Mouse (Mus musculus) ES-E14 (cell line): ENCODE measurements around the gene Smc1a.

ENCODE experiments used
- CHD2 ChIP-seq: IDR thresholded peaks from 2 replicates; pipeline ENCODE4 v1.6.1; 2014; ENCODE audit warnings: mild to moderate bottlenecking, low read depth, low read length, inconsistent platforms
- HCFC1 ChIP-seq: IDR thresholded peaks from 2 replicates; pipeline ENCODE4 v1.6.1; 2012; ENCODE audit warnings: low read length, inconsistent platforms, borderline replicate concordance; ENCODE audit not compliant: insufficient read depth
- MAFK ChIP-seq: IDR thresholded peaks from 2 replicates; pipeline ENCODE4 v1.6.1; 2014; ENCODE audit warnings: mild to moderate bottlenecking, low read depth, low read length, inconsistent platforms; ENCODE audit not compliant: insufficient read depth
- ZC3H11A ChIP-seq: IDR thresholded peaks from 2 replicates; pipeline ENCODE4 v1.6.1; 2012; ENCODE audit warnings: low read depth, mild to moderate bottlenecking, inconsistent platforms, low read length, borderline replicate concordance
- ZNF384 ChIP-seq: IDR thresholded peaks from 2 replicates; pipeline ENCODE4 v1.6.1; 2012; ENCODE audit warnings: low read depth, low read length, inconsistent platforms

GRCm38 (mm10) chrX:152039865-152040264 is 23.6 kb downstream of the Smc1a start:
- no peak for TF ChIP-seq MAFK
- TF ChIP-seq CHD2: no peak
- TF ChIP-seq ZNF384: no peak
- no peak for TF ChIP-seq HCFC1
- no peak for TF ChIP-seq ZC3H11A
